Mouse (Mus musculus) CH12.LX (cell line): ENCODE measurements around the gene Klhl23.

Source experiments
- CTCF ChIP-seq, 2 experiments: IDR thresholded peaks in 1 of 2; conservative IDR thresholded peaks in 1 of 2; 2 replicates each; pipeline ENCODE4 v1.5.1; 2011 to 2012; ENCODE audit warnings: low read depth in 2 of 2, low read length in 2 of 2, improper control_type of control experiment in 1 of 2, inconsistent platforms in 1 of 2, mild to moderate bottlenecking in 1 of 2, moderate library complexity in 1 of 2
- EP300 ChIP-seq: IDR thresholded peaks from 2 replicates; pipeline ENCODE4 v1.6.1; 2011; ENCODE audit warnings: low read length, improper control_type of control experiment
- GABPA ChIP-seq: IDR thresholded peaks from 2 replicates; pipeline ENCODE4 v1.6.1; 2012; ENCODE audit warnings: low read depth, low read length, improper control_type of control experiment, inconsistent platforms; ENCODE audit not compliant: insufficient replicate concordance
- MAX ChIP-seq: IDR thresholded peaks from 2 replicates; pipeline ENCODE4 v1.6.1; 2011; ENCODE audit warnings: low read length, improper control_type of control experiment
- MAZ ChIP-seq: IDR thresholded peaks from 2 replicates; pipeline ENCODE4 v1.6.1; 2012; ENCODE audit warnings: low read depth, mild to moderate bottlenecking, inconsistent platforms, low read length, improper control_type of control experiment, moderate library complexity
- NRF1 ChIP-seq: IDR thresholded peaks from 2 replicates; pipeline ENCODE4 v1.6.1; 2014; ENCODE audit warnings: low read depth, mild to moderate bottlenecking, inconsistent platforms, low read length, improper control_type of control experiment, moderate library complexity
- POLR2A ChIP-seq: IDR thresholded peaks from 2 replicates; pipeline ENCODE4 v1.6.1; 2011; ENCODE audit warnings: low read depth, mild to moderate bottlenecking, improper control_type of control experiment, low read length
- RCOR1 ChIP-seq: conservative IDR thresholded peaks from 2 replicates; pipeline ENCODE4 v1.6.1; 2012; ENCODE audit warnings: low read depth, mild to moderate bottlenecking, inconsistent platforms, low read length, improper control_type of control experiment
- ZKSCAN1 ChIP-seq: IDR thresholded peaks from 2 replicates; pipeline ENCODE4 v1.6.1; 2012; ENCODE audit warnings: low read depth, inconsistent platforms, low read length, improper control_type of control experiment, borderline replicate concordance

DNA sequence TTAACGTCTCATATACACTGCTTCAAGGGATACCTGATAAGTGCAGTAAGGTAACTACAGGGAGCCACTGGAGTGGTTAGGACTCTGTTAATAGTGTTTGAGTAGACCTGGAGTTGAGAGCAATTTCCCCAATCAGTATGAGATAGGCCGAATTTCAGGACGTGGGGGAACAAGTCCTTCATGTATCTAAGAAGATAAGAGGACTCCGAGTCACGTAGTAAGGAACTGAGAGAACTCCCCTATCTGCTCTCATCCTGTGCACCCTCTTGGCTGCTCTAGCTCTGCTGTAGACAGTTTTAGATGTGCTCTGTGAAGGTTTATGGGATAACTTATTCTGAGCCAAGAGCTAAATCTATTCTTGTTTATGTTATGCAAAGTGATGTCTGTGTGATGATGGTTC lies 5.2 kb upstream of the Klhl23 start:
- TF ChIP-seq NRF1 (no peak), ZKSCAN1 (no peak), POLR2A (no peak), CTCF (conservative IDR thresholded peaks at IDR 0.05 in 1 of 2, IDR thresholded peaks at IDR 0.05 in 1 of 2; ENCODE audit: low read depth in 2 of 2, low read length in 2 of 2) (no peak), GABPA (no peak), RCOR1 (no peak), MAZ (no peak), MAX (no peak), EP300 (no peak)
